Mouse (Mus musculus): ENCODE results near the gene Gm45717. TPM values are rescaled to one million over a fixed set of nuclear protein-coding genes. Genes with fewer than 3 reads are reported as not detected.

The Gm45717 gene
- total and polyA plus RNA-seq, 3 experiments = not detected

GRCm38 (mm10) chr7:140912293-140912692 lies 43.4 kb downstream of the Gm45717 start:
- H3K27me3 ChIP-seq (ENCODE audit: control insufficient read depth, insufficient read depth, low read length) = no peaks in the 10 kb centered on the region
- H3K36me3 ChIP-seq (ENCODE audit: control insufficient read depth, insufficient read depth, low read length) = no peaks in the 10 kb centered on the region
- WGBS = 38% methylated on average over 3 of the region's 3 CpGs
- no peak overlapping the region for H3K9ac ChIP-seq (ENCODE audit: low read depth, low read length)
- no peak for DNase-seq
- H3K4me3 ChIP-seq = no peak overlapping the region
- no peak overlapping the region for H3K27ac ChIP-seq
- no peak for TF ChIP-seq EP300 (IDR thresholded peaks at IDR 0.05; ENCODE audit: insufficient read depth, low read depth, low read length)
- no peaks in the 10 kb centered on the region for H3K4me1 ChIP-seq (ENCODE audit: control insufficient read depth, insufficient read depth, low read length)
- no peaks in the 10 kb centered on the region for H3K79me2 ChIP-seq (replicated peaks; ENCODE audit: control insufficient read depth, insufficient read depth, low read length)
- intact Hi-C loops (cut with DNase I) = no loop called here

- no peaks in the 10 kb centered on the region for H3K79me2 ChIP-seq (replicated peaks; ENCODE audit: control insufficient read depth, insufficient read depth, low read length)
- H3K4me3 ChIP-seq = peak overlapping the region; percentile 33
- peak; percentile 94 for TF ChIP-seq CTCF (IDR thresholded peaks at IDR 0.05)
- peak; percentile 63; the same call in 1 of the 2 replicates for TF ChIP-seq EP300 (IDR thresholded peaks at IDR 0.05; ENCODE audit: insufficient read depth, low read depth, low read length)
- no peak for TF ChIP-seq POLR2A (IDR thresholded peaks at IDR 0.05; ENCODE audit: insufficient read depth, low read depth, low read length)
- no peaks in the 10 kb centered on the region for H3K27me3 ChIP-seq (ENCODE audit: control insufficient read depth, insufficient read depth, low read length)
- no peak overlapping the region for H3K27ac ChIP-seq
- intact Hi-C loops (cut with DNase I) = loop anchor here (1.0 to 5.0 kb wide), 6 partner anchors 32 to 268 kb away; partner anchors contain the start of genes Gm45717, Ifitm2 and Pgghg
- no peaks in the 10 kb centered on the region for H3K36me3 ChIP-seq (ENCODE audit: control insufficient read depth, insufficient read depth, low read length)
- peak; percentile 83 to 86 for DNase-seq
- peak overlapping the region; percentile 41; the same call in 1 of the 2 replicates for H3K9ac ChIP-seq (ENCODE audit: low read depth, low read length)
- WGBS = 2% methylated on average over 19 of the region's 19 CpGs
- H3K4me1 ChIP-seq (ENCODE audit: control insufficient read depth, insufficient read depth, low read length) = no peaks in the 10 kb centered on the region
These were observed 47.1 kb downstream of the Gm45717 start for GRCm38 (mm10) chr7:140908634-140909107.

GRCm38 (mm10) chr7:140908181-140908580 lies 47.6 kb downstream of the Gm45717 start:
- Histone ChIP-seq H3K27ac (no peak overlapping the region), H3K4me1 (ENCODE audit: control insufficient read depth, insufficient read depth, low read length) (no peaks in the 10 kb centered on the region), H3K36me3 (ENCODE audit: control insufficient read depth, insufficient read depth, low read length) (no peaks in the 10 kb centered on the region), H3K27me3 (ENCODE audit: control insufficient read depth, insufficient read depth, low read length) (no peaks in the 10 kb centered on the region), H3K79me2 (replicated peaks; ENCODE audit: control insufficient read depth, insufficient read depth, low read length) (no peaks in the 10 kb centered on the region), H3K4me3 (no peak overlapping the region), H3K9ac (ENCODE audit: low read depth, low read length) (no peak overlapping the region)
- intact Hi-C loops (cut with DNase I) = loop anchor here (1.0 to 5.0 kb wide), 6 partner anchors 33 to 268 kb away; partner anchors contain the start of genes Gm45717, Ifitm2 and Pgghg
- DNase-seq = no peak
- TF ChIP-seq CTCF (IDR thresholded peaks at IDR 0.05) = no peak
- TF ChIP-seq POLR2A (IDR thresholded peaks at IDR 0.05; ENCODE audit: insufficient read depth, low read depth, low read length) = no peak
- no peak for TF ChIP-seq EP300 (IDR thresholded peaks at IDR 0.05; ENCODE audit: insufficient read depth, low read depth, low read length)
- WGBS = 58% methylated on average over 7 of the region's 7 CpGs

DNA sequence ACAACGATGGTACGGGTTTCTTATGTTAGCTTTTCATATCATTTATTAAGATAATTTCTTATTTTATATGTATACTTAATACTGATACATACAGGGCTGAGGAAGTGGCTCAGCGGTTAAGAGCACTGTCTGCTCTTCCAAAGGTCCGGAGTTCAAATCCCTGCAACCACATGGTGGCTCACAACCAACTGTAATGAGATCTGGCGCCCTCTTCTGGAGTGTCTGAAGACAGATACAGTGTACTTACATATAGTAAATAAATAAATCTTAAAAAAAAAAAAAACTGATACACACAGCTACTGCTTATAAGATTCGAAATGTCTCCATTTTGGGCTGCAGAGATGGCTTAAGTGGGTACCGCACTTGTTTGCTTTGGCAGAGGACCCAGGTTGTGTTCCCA lies 48.0 kb downstream of the Gm45717 start:
- no peaks in the 10 kb centered on the region for H3K27me3 ChIP-seq (ENCODE audit: control insufficient read depth, insufficient read depth, low read length)
- WGBS = 83% methylated on average over 7 of the region's 7 CpGs
- no peak for DNase-seq
- TF ChIP-seq CTCF (IDR thresholded peaks at IDR 0.05) = peak; percentile 47
- TF ChIP-seq EP300 (IDR thresholded peaks at IDR 0.05; ENCODE audit: insufficient read depth, low read depth, low read length) = no peak
- H3K36me3 ChIP-seq (ENCODE audit: control insufficient read depth, insufficient read depth, low read length) = no peaks in the 10 kb centered on the region
- H3K4me3 ChIP-seq = no peak overlapping the region
- no peak overlapping the region for H3K9ac ChIP-seq (ENCODE audit: low read depth, low read length)
- H3K27ac ChIP-seq = no peak overlapping the region
- H3K79me2 ChIP-seq (replicated peaks; ENCODE audit: control insufficient read depth, insufficient read depth, low read length) = no peaks in the 10 kb centered on the region
- intact Hi-C loops (cut with DNase I) = loop anchor here (1.0 to 5.0 kb wide), 6 partner anchors 33 to 269 kb away; partner anchors contain the start of genes Gm45717, Ifitm2 and Pgghg
- H3K4me1 ChIP-seq (ENCODE audit: control insufficient read depth, insufficient read depth, low read length) = no peaks in the 10 kb centered on the region

DNA sequence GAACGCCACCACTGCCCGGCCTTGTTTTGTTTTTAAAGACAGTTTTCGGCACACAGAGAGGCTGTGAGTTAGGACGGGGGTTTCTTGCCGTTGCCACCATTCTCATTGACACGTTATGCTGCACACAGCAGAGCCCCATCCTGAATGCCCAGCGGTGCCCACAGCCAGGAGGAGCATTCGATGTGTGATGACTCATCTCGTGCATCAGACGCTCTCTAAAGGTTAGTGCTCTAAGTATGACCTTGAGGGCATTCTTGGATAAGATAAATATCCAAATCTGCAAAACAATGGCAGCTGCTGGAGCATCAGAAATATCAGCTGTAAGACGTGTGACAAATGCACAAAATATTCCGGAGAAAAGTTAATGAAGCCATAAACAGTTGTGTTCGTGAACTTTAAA lies 48.6 kb downstream of the Gm45717 start:
- no peak for TF ChIP-seq POLR2A (IDR thresholded peaks at IDR 0.05; ENCODE audit: insufficient read depth, low read depth, low read length)
- no peak for TF ChIP-seq EP300 (IDR thresholded peaks at IDR 0.05; ENCODE audit: insufficient read depth, low read depth, low read length)
- no peak for TF ChIP-seq CTCF (IDR thresholded peaks at IDR 0.05)
- Histone ChIP-seq H3K4me1 (ENCODE audit: control insufficient read depth, insufficient read depth, low read length) (no peaks in the 10 kb centered on the region), H3K9ac (ENCODE audit: low read depth, low read length) (no peak overlapping the region), H3K36me3 (ENCODE audit: control insufficient read depth, insufficient read depth, low read length) (no peaks in the 10 kb centered on the region), H3K79me2 (replicated peaks; ENCODE audit: control insufficient read depth, insufficient read depth, low read length) (no peaks in the 10 kb centered on the region), H3K27me3 (ENCODE audit: control insufficient read depth, insufficient read depth, low read length) (no peaks in the 10 kb centered on the region), H3K4me3 (no peak overlapping the region), H3K27ac (no peak overlapping the region)
- WGBS = 70% methylated on average over 13 of the region's 13 CpGs
- DNase-seq = no peak
- intact Hi-C loops (cut with DNase I) = loop anchor here (5.0 kb wide), 1 partner anchor 50 kb away; the partner anchor contains the start of genes Gm45717 and Ifitm2

DNA sequence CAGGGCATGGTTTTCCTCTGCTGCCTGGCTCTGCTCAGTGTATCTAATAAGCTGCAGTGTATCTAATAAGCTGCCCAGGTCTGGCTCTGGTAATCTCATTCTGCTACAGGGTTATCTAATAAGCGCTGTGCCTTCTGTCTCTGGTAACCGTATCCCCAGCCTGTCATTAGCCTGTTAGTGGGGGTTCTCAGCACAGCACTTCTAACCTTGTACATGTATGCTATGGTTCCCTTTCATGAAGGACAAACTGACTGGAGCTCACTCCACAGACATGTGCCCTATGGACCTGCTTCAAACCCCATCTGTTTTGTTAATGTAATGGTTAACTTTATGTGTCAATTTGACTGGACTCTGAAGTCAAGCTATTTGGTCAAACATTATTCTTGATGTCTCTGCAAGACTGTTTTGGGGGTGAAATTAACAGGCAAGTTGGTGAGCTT lies 50.1 kb downstream of the Gm45717 start:
- H3K27ac ChIP-seq = no peak overlapping the region
- no peaks in the 10 kb centered on the region for H3K36me3 ChIP-seq (ENCODE audit: control insufficient read depth, insufficient read depth, low read length)
- TF ChIP-seq CTCF (IDR thresholded peaks at IDR 0.05) (no peak), POLR2A (IDR thresholded peaks at IDR 0.05; ENCODE audit: insufficient read depth, low read depth, low read length) (no peak)
- no peaks in the 10 kb centered on the region for H3K4me1 ChIP-seq (ENCODE audit: control insufficient read depth, insufficient read depth, low read length)
- DNase-seq = no peak
- no peaks in the 10 kb centered on the region for H3K27me3 ChIP-seq (ENCODE audit: control insufficient read depth, insufficient read depth, low read length)
- WGBS = 64% methylated on average over 2 of the region's 2 CpGs
- no peak overlapping the region for H3K9ac ChIP-seq (ENCODE audit: low read depth, low read length)
- H3K79me2 ChIP-seq (replicated peaks; ENCODE audit: control insufficient read depth, insufficient read depth, low read length) = no peaks in the 10 kb centered on the region
- intact Hi-C loops (cut with DNase I) = loop anchor here (5.0 kb wide), 1 partner anchor 52 kb away; the partner anchor contains the start of genes Gm45717 and Ifitm2
- no peak overlapping the region for H3K4me3 ChIP-seq
